Mouse (Mus musculus): ENCODE measurements around the gene Mest. TPM values are rescaled to one million over a fixed set of nuclear protein-coding genes. Genes with fewer than 3 reads are reported as not detected.

Gene Mest
- total and polyA plus RNA-seq, 3 experiments = 0.12 to 0.31 TPM; not detected in 1

- Histone ChIP-seq H3K27me3 (ENCODE audit: control insufficient read depth in 1 of 2, insufficient read depth in 2 of 2, low read length in 2 of 2) (no peaks in the 10 kb centered on the region), H3K27ac (ENCODE audit: control insufficient read depth, low read depth, low read length) (no peak overlapping the region), H3K4me3 (ENCODE audit: control insufficient read depth in 1 of 2, insufficient read depth in 1 of 2, low read depth in 2 of 2, low read length in 2 of 2) (no peak overlapping the region), H3K9me3 (replicated peaks; ENCODE audit: insufficient read depth, low read length) (no peaks in the 10 kb centered on the region), H3K4me1 (ENCODE audit: control insufficient read depth in 1 of 2, insufficient read depth in 2 of 2, low read length in 2 of 2) (no peaks in the 10 kb centered on the region; a peak in 1 of 4 replicates), H3K36me3 (ENCODE audit: control insufficient read depth in 1 of 2, insufficient read depth in 2 of 2, low read length in 2 of 2) (no peaks in the 10 kb centered on the region; a peak in 1 of 4 replicates), H3K79me2 (ENCODE audit: control insufficient read depth, insufficient read depth, low read length, poor library complexity) (no peaks in the 10 kb centered on the region), H3K9ac (ENCODE audit: control insufficient read depth, low read depth, low read length, poor library complexity, severe bottlenecking) (no peak overlapping the region)
- DNase-seq (ENCODE audit: low read depth, low spot score) = no peak
- no peak for TF ChIP-seq ZC3H11A (IDR thresholded peaks at IDR 0.05; ENCODE audit: low read depth, low read length)
- no peak for TF ChIP-seq HCFC1 (IDR thresholded peaks at IDR 0.05; ENCODE audit: low read depth, low read length)
- TF ChIP-seq KAT2A (conservative IDR thresholded peaks at IDR 0.05; ENCODE audit: low read depth, low read length) = no peak
- TF ChIP-seq ZNF384 (IDR thresholded peaks at IDR 0.05; ENCODE audit: low read depth, low read length) = no peak
- no peak for TF ChIP-seq RCOR1 (IDR thresholded peaks at IDR 0.05; ENCODE audit: low read depth, low read length)
- no peak for TF ChIP-seq GATA1 (IDR thresholded peaks at IDR 0.05; ENCODE audit: low read depth, low read length)
- no peak for TF ChIP-seq GABPA (IDR thresholded peaks at IDR 0.05; ENCODE audit: low read depth, low read length)
Observed at GRCm38 (mm10) chr6:30749042-30749689, 25.8 kb downstream of the Mest start.

GRCm38 (mm10) chr6:30749892-30750291, 26.5 kb downstream of the Mest start:
- H3K9ac ChIP-seq (ENCODE audit: control insufficient read depth, low read depth, low read length, poor library complexity, severe bottlenecking) = no peak overlapping the region
- no peak for DNase-seq (ENCODE audit: low read depth, low spot score)
- H3K27me3 ChIP-seq (ENCODE audit: control insufficient read depth in 1 of 2, insufficient read depth in 2 of 2, low read length in 2 of 2) = no peaks in the 10 kb centered on the region
- H3K4me1 ChIP-seq (ENCODE audit: control insufficient read depth in 1 of 2, insufficient read depth in 2 of 2, low read length in 2 of 2) = no peaks in the 10 kb centered on the region; a peak in 1 of 4 replicates
- no peak overlapping the region for H3K4me3 ChIP-seq (ENCODE audit: control insufficient read depth in 1 of 2, insufficient read depth in 1 of 2, low read depth in 2 of 2, low read length in 2 of 2)
- no peaks in the 10 kb centered on the region for H3K79me2 ChIP-seq (ENCODE audit: control insufficient read depth, insufficient read depth, low read length, poor library complexity)
- H3K36me3 ChIP-seq (ENCODE audit: control insufficient read depth in 1 of 2, insufficient read depth in 2 of 2, low read length in 2 of 2) = no peaks in the 10 kb centered on the region; a peak in 1 of 4 replicates
- TF ChIP-seq POLR2AphosphoS2 (IDR thresholded peaks at IDR 0.05; ENCODE audit: low read length) = no peak
- no peak for TF ChIP-seq ZC3H11A (IDR thresholded peaks at IDR 0.05; ENCODE audit: low read depth, low read length)
- TF ChIP-seq E2F4 (IDR thresholded peaks at IDR 0.05; ENCODE audit: borderline replicate concordance, low read depth, low read length) = no peak
- TF ChIP-seq TAL1 (IDR thresholded peaks at IDR 0.05; ENCODE audit: low read length) = no peak
- TF ChIP-seq RCOR1 (IDR thresholded peaks at IDR 0.05; ENCODE audit: low read depth, low read length) = no peak
- no peak for TF ChIP-seq TCF12 (IDR thresholded peaks at IDR 0.05; ENCODE audit: low read depth, low read length)
- no peak for TF ChIP-seq GATA1 (IDR thresholded peaks at IDR 0.05; ENCODE audit: low read depth, low read length)
- no peak for TF ChIP-seq RAD21 (IDR thresholded peaks at IDR 0.05; ENCODE audit: low read depth, low read length)
- no peak for TF ChIP-seq MAX (IDR thresholded peaks at IDR 0.05; ENCODE audit: low read length)
- TF ChIP-seq GABPA (IDR thresholded peaks at IDR 0.05; ENCODE audit: low read depth, low read length) = no peak
- TF ChIP-seq ZKSCAN1 (IDR thresholded peaks at IDR 0.05; ENCODE audit: low read depth, low read length) = no peak
- no peak for TF ChIP-seq ZMIZ1 (IDR thresholded peaks at IDR 0.05; ENCODE audit: low read depth, low read length)
- TF ChIP-seq MAFK (IDR thresholded peaks at IDR 0.05; ENCODE audit: borderline replicate concordance, low read depth, low read length) = no peak
- no peak for TF ChIP-seq NRF1 (IDR thresholded peaks at IDR 0.05; ENCODE audit: insufficient read depth, low read depth, low read length, poor library complexity, severe bottlenecking)
- no peak for TF ChIP-seq SIN3A (IDR thresholded peaks at IDR 0.05; ENCODE audit: low read length)
- no peak for TF ChIP-seq ELF1 (IDR thresholded peaks at IDR 0.05; ENCODE audit: low read depth, low read length)
- no peak for TF ChIP-seq ETS1 (IDR thresholded peaks at IDR 0.05; ENCODE audit: low read depth, low read length)
- no peak for TF ChIP-seq EP300 (IDR thresholded peaks at IDR 0.05; ENCODE audit: low read depth in 1 of 2, low read length in 2 of 2)
- TF ChIP-seq CHD1 (IDR thresholded peaks at IDR 0.05; ENCODE audit: low read depth, low read length) = no peak
- no peak for TF ChIP-seq TBP (IDR thresholded peaks at IDR 0.05; ENCODE audit: low read depth, low read length)
- no peaks in the 10 kb centered on the region for H3K9me3 ChIP-seq (replicated peaks; ENCODE audit: insufficient read depth, low read length)
- H3K27ac ChIP-seq (ENCODE audit: control insufficient read depth, low read depth, low read length) = no peak overlapping the region
